Mouse (Mus musculus) bone marrow, adult 2 months (tissue): ENCODE measurements at regions not wholly inside any gene's neighbourhood (a gene's known extent, or its start where the extent isn't known, plus 50 kb on each side); places are given as distances from the start of the nearest gene placed in this dataset.

ENCODE experiments used
- H3K27ac ChIP-seq: fragments of 200-500 bp; 2 replicates; pipeline ENCODE4 v1.5.1; 2012; ENCODE audit warnings: low read depth, mild to moderate bottlenecking, control low read depth, inconsistent platforms, low read length; ENCODE audit not compliant: control insufficient read depth, poor library complexity, insufficient read depth
- H3K4me1 ChIP-seq: fragments of 200-500 bp; 2 replicates; pipeline ENCODE4 v1.6.1; 2011; ENCODE audit warnings: low read length; ENCODE audit not compliant: control insufficient read depth, insufficient read depth
- H3K4me3 ChIP-seq: fragments of 200-500 bp; replicated peaks from 2 replicates; pipeline ENCODE3; 2011; ENCODE audit warnings: mild to moderate bottlenecking, low read depth, low read length, control low read depth; ENCODE audit not compliant: control insufficient read depth
- CTCF ChIP-seq: fragments of 200-500 bp; IDR thresholded peaks from 2 replicates; pipeline ENCODE4 v1.5.1; 2011; ENCODE audit warnings: low read length, control low read depth; ENCODE audit not compliant: control insufficient read depth, insufficient read depth
- POLR2A ChIP-seq: fragments of 200-500 bp; IDR thresholded peaks from 2 replicates; pipeline ENCODE4 v1.6.1; 2011; ENCODE audit warnings: low read depth, mild to moderate bottlenecking, control low read depth, low read length, borderline replicate concordance; ENCODE audit not compliant: control insufficient read depth
- WGBS: fragments of 180-500 bp; shearing (Covaris S2); methylation state at CpG from one replicate; pipeline ENCODE4 v1.1.7; 2018; 5-methylcytosine and 5-hydroxymethylcytosine counted together

- TF ChIP-seq CTCF (no peak), POLR2A (no peak)
- no peak overlapping the region for H3K27ac ChIP-seq
- H3K4me3 ChIP-seq: no peak overlapping the region
- 72% methylated on average over 12 of the region's 12 CpGs for WGBS
- no peaks in the 10 kb centered on the region for H3K4me1 ChIP-seq
Observed at GRCm38 (mm10) chr1:33271437-33272145, 398.0 kb downstream of the Prim2 start.

- H3K4me1 ChIP-seq: no peaks in the 10 kb centered on the region
- no peak overlapping the region for H3K4me3 ChIP-seq
- no peak for TF ChIP-seq CTCF
- TF ChIP-seq POLR2A: no peak
- 78% methylated on average over 4 of the region's 4 CpGs for WGBS
- H3K27ac ChIP-seq: no peak overlapping the region
Observed at GRCm38 (mm10) chr1:33269162-33269561, 400.4 kb downstream of the Prim2 start.

- H3K4me1 ChIP-seq: no peaks in the 10 kb centered on the region
- TF ChIP-seq POLR2A (no peak), CTCF (no peak)
- WGBS: 77% methylated on average over 5 of the region's 5 CpGs
- no peak overlapping the region for H3K27ac ChIP-seq
- no peak overlapping the region for H3K4me3 ChIP-seq
Observed at GRCm38 (mm10) chr1:33265731-33266415, 403.7 kb downstream of the Prim2 start.

- WGBS: 80% methylated on average over 5 of the region's 5 CpGs
- TF ChIP-seq POLR2A (no peak), CTCF (no peak)
- no peak overlapping the region for H3K27ac ChIP-seq
- H3K4me1 ChIP-seq: no peaks in the 10 kb centered on the region
- no peak overlapping the region for H3K4me3 ChIP-seq
Observed at GRCm38 (mm10) chr1:33249474-33249873, 420.1 kb downstream of the Prim2 start.

- no peak overlapping the region for H3K27ac ChIP-seq
- WGBS: 85% methylated on average over 6 of the region's 6 CpGs
Observed at GRCm38 (mm10) chr1:33247076-33247475, 422.5 kb downstream of the Prim2 start.

GRCm38 (mm10) chr1:33245186-33245585 lies 424.4 kb downstream of the Prim2 start:
- Histone ChIP-seq H3K4me1 (no peaks in the 10 kb centered on the region), H3K4me3 (no peak overlapping the region), H3K27ac (no peak overlapping the region)
- 75% methylated on average over 4 of the region's 4 CpGs for WGBS
- TF ChIP-seq CTCF (no peak), POLR2A (no peak)

More at GRCm38 (mm10) chr1:33247076-33247475, 422.5 kb downstream of the Prim2 start:
- no peak overlapping the region for H3K4me3 ChIP-seq
- TF ChIP-seq CTCF (no peak), POLR2A (no peak)
- H3K4me1 ChIP-seq: no peaks in the 10 kb centered on the region

- H3K4me3 ChIP-seq: no peak overlapping the region
- 74% methylated on average over 8 of the region's 8 CpGs for WGBS
- no peak overlapping the region for H3K27ac ChIP-seq
- no peak for TF ChIP-seq POLR2A
- TF ChIP-seq CTCF: no peak
- no peaks in the 10 kb centered on the region for H3K4me1 ChIP-seq
Observed at GRCm38 (mm10) chr1:33244691-33245090, 424.9 kb downstream of the Prim2 start.

- no peaks in the 10 kb centered on the region for H3K4me1 ChIP-seq
- no peak overlapping the region for H3K27ac ChIP-seq
- WGBS: 82% methylated on average over 6 of the region's 6 CpGs
- TF ChIP-seq POLR2A (no peak), CTCF (no peak)
- H3K4me3 ChIP-seq: no peak overlapping the region
Observed at GRCm38 (mm10) chr1:33222997-33223396, 446.6 kb downstream of the Prim2 start.
